Mouse (Mus musculus) c-Kit-positive CD71-positive TER-119-positive erythroid progenitor cells, embryonic 14.5 days (primary cell): ENCODE measurements around the gene Kctd20.

Experiments
- DNase-seq: peaks from one replicate; pipeline ENCODE4 v3.0.0-alpha.2; 2013; ENCODE audit warnings: low spot score

The Kctd20 gene

GRCm38 (mm10) chr17:28951831-28952799, at the start of gene Kctd20:
TSS of gene Kctd20 (plus strand) at chr17:28951950.
- peak; percentile 85 for DNase-seq

- DNase-seq, result peak; percentile 56
Observed at GRCm38 (mm10) chr17:28904546-28905376, 47.0 kb upstream of the Kctd20 start.

GRCm38 (mm10) chr17:28905377-28905916, 46.3 kb upstream of the Kctd20 start:
- no peak for DNase-seq

GRCm38 (mm10) chr17:28907959-28908358, 43.8 kb upstream of the Kctd20 start:
- no peak for DNase-seq

GRCm38 (mm10) chr17:28909252-28909941, 42.4 kb upstream of the Kctd20 start:
- no peak for DNase-seq

- DNase-seq, result no peak
Observed at GRCm38 (mm10) chr17:28910139-28910538, 41.6 kb upstream of the Kctd20 start.

GRCm38 (mm10) chr17:28913200-28913599, 38.5 kb upstream of the Kctd20 start:
- DNase-seq, result no peak

GRCm38 (mm10) chr17:28913940-28914339, 37.8 kb upstream of the Kctd20 start:
- DNase-seq, result no peak

GRCm38 (mm10) chr17:28915060-28915628, 36.6 kb upstream of the Kctd20 start, which contains the start of gene 4930539E08Rik:
TSS of gene 4930539E08Rik (minus strand) at chr17:28915324.
- no peak for DNase-seq

- DNase-seq, result no peak
Observed at GRCm38 (mm10) chr17:28916520-28916919, 35.2 kb upstream of the Kctd20 start.

GRCm38 (mm10) chr17:28921086-28921485, 30.7 kb upstream of the Kctd20 start:
- no peak for DNase-seq

- no peak for DNase-seq
Observed at GRCm38 (mm10) chr17:28922096-28922495, 29.7 kb upstream of the Kctd20 start.

- no peak for DNase-seq
Observed at GRCm38 (mm10) chr17:28924957-28925595, 26.7 kb upstream of the Kctd20 start.

GRCm38 (mm10) chr17:28926380-28926779, 25.4 kb upstream of the Kctd20 start:
- DNase-seq, result peak; percentile 70

GRCm38 (mm10) chr17:28926866-28927635, 24.7 kb upstream of the Kctd20 start:
- peak; percentile 77 for DNase-seq

GRCm38 (mm10) chr17:28928004-28928403, 23.7 kb upstream of the Kctd20 start:
- DNase-seq, result no peak

GRCm38 (mm10) chr17:28929369-28929768, 22.4 kb upstream of the Kctd20 start:
- no peak for DNase-seq

GRCm38 (mm10) chr17:28930392-28931074, 21.2 kb upstream of the Kctd20 start:
- peak; percentile 93 for DNase-seq

GRCm38 (mm10) chr17:28931436-28932211, 20.1 kb upstream of the Kctd20 start:
- peak; percentile 51 for DNase-seq
